Comparison of ENCODE assay signal across 13 mouse cellular contexts in the genomic region with DNA sequence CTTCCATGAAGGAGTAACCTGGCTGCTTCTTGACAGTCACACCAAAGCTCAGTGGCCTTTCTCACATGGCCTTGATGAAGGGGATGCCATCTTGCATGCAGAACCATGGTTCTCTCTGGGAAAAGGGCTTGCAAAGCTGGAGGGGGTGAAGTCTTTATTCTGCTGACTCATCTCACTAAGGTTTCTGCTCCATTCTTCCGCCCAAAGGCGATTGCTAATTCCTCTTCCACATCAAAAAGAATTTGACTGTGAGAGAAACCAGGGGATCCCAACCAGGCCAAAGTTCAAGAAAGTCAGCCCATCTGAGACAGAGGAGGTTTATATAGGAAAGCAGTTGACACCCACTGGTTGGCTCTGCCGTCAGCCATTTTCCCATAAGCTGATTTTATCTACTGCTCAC.
"Had no signal": no experiment of that assay in that cellular context is flagged by ENCODE, and none has a peak within 500 bp of the region (broad histone marks: within the 10 kb centered on the region; RNA-seq: fewer than 3 reads in every experiment).

No protein-coding gene starts in this region.

- H3K9me3 ChIP-seq: limb, embryonic 12.5 days; liver, embryonic 13.5 days; lung, embryonic 15.5 days; neural tube, embryonic 15.5 days had no signal

- H3K4me2 ChIP-seq: limb, embryonic 12.5 days; liver, embryonic 13.5 days; lung, embryonic 15.5 days; neural tube, embryonic 15.5 days had no signal

- ATAC-seq: liver, postnatal 0 days had no signal

- H3K9ac ChIP-seq: limb, embryonic 12.5 days; liver, embryonic 13.5 days; liver, postnatal 0 days; lung, embryonic 15.5 days; neural tube, embryonic 15.5 days had no signal

- H3K27me3 ChIP-seq: limb, embryonic 12.5 days; liver, embryonic 13.5 days; lung, embryonic 15.5 days; neural tube, embryonic 15.5 days had no signal

- H3K4me3 ChIP-seq: layer of hippocampus, adult 2 months; limb, embryonic 12.5 days; liver, embryonic 13.5 days; lung, embryonic 15.5 days; myocyte; neural tube, embryonic 15.5 days had no signal

- H3K27ac ChIP-seq: layer of hippocampus, adult 2 months; limb, embryonic 12.5 days; liver, embryonic 13.5 days; lung, embryonic 15.5 days; neural tube, embryonic 15.5 days had no signal

- H3K36me3 ChIP-seq: limb, embryonic 12.5 days; liver, embryonic 13.5 days; lung, embryonic 15.5 days; neural tube, embryonic 15.5 days had no signal

- H3K4me1 ChIP-seq: neural tube, embryonic 15.5 days had no signal

- DNase-seq: kidney, adult 8-10 months; kidney, postnatal 25 days; liver; liver, embryonic 13.5 days; liver, postnatal 0 days; right cerebral cortex, adult 18-20 months; right cerebral cortex, postnatal 25 days; thymus, postnatal 36 days had no signal
